Mouse (Mus musculus) MEL (cell line): Measurements from ENCODE around the gene Slc25a20. TPM values are rescaled to one million over a fixed set of nuclear protein-coding genes. Genes with fewer than 3 reads are reported as not detected.

Experiments used
- DNase-seq: peaks from one replicate; pipeline ENCODE4 v3.0.0; 2011; ENCODE audit warnings: low read depth, low spot score
- H3K27ac ChIP-seq: 2 replicates; pipeline ENCODE4 v1.5.1; 2012; ENCODE audit warnings: low read depth, mild to moderate bottlenecking, control low read depth, low read length, moderate library complexity; ENCODE audit not compliant: control insufficient read depth
- H3K27me3 ChIP-seq, 2 experiments: fragments of 150-350 bp in 1 of 2; sonication (generic) in 1 of 2; 2 replicates each; pipeline ENCODE4 v1.6.1; 2012; ENCODE audit warnings: low read length in 2 of 2, mild to moderate bottlenecking in 2 of 2, improper control_type of control experiment in 1 of 2, moderate library complexity in 1 of 2; ENCODE audit not compliant: insufficient read depth in 2 of 2, control insufficient read depth in 1 of 2
- H3K36me3 ChIP-seq, 2 experiments: 2 replicates each; pipeline ENCODE4 v1.6.1; 2012 to 2014; ENCODE audit warnings: low read length in 2 of 2, improper control_type of control experiment in 1 of 2, inconsistent platforms in 1 of 2, mild to moderate bottlenecking in 1 of 2; ENCODE audit not compliant: insufficient read depth in 2 of 2, control insufficient read depth in 1 of 2
- H3K4me1 ChIP-seq, 2 experiments: fragments of 150-350 bp in 1 of 2; sonication (generic) in 1 of 2; 2 replicates each; pipeline ENCODE4 v1.6.1; 2012; ENCODE audit warnings: low read length in 2 of 2, improper control_type of control experiment in 1 of 2, mild to moderate bottlenecking in 1 of 2; ENCODE audit not compliant: insufficient read depth in 2 of 2, control insufficient read depth in 1 of 2
- H3K4me3 ChIP-seq, 2 experiments: fragments of 150-350 bp in 1 of 2; sonication (generic) in 1 of 2; 2 replicates each; pipeline ENCODE4 v1.5.1; 2012; ENCODE audit warnings: low read depth in 2 of 2, low read length in 2 of 2, mild to moderate bottlenecking in 2 of 2, moderate library complexity in 2 of 2, control low read depth in 1 of 2, improper control_type of control experiment in 1 of 2; ENCODE audit not compliant: control insufficient read depth in 1 of 2, insufficient read depth in 1 of 2
- H3K79me2 ChIP-seq: 2 replicates; pipeline ENCODE4 v1.6.1; 2012; ENCODE audit warnings: mild to moderate bottlenecking, low read length, moderate library complexity; ENCODE audit not compliant: control insufficient read depth, poor library complexity, insufficient read depth
- H3K9ac ChIP-seq: 2 replicates; pipeline ENCODE4 v1.6.1; 2012; ENCODE audit warnings: low read depth, mild to moderate bottlenecking, control low read depth, low read length, moderate library complexity; ENCODE audit not compliant: control insufficient read depth, poor library complexity, severe bottlenecking
- H3K9me3 ChIP-seq: fragments of 150-350 bp; sonication (generic); replicated peaks from 2 replicates; pipeline ENCODE4 v1.6.1; 2012; ENCODE audit warnings: mild to moderate bottlenecking, low read length, improper control_type of control experiment, moderate library complexity; ENCODE audit not compliant: insufficient read depth
- BHLHE40 ChIP-seq: IDR thresholded peaks from 2 replicates; pipeline ENCODE4 v1.6.1; 2012; ENCODE audit warnings: low read depth, mild to moderate bottlenecking, inconsistent platforms, low read length, improper control_type of control experiment, borderline replicate concordance
- CHD1 ChIP-seq: IDR thresholded peaks from 2 replicates; pipeline ENCODE4 v1.6.1; 2012; ENCODE audit warnings: low read depth, mild to moderate bottlenecking, inconsistent platforms, low read length, improper control_type of control experiment
- CHD2 ChIP-seq: IDR thresholded peaks from 2 replicates; pipeline ENCODE4 v1.6.1; 2011; ENCODE audit warnings: low read length, improper control_type of control experiment
- E2F4 ChIP-seq: IDR thresholded peaks from 2 replicates; pipeline ENCODE4 v1.6.1; 2011; ENCODE audit warnings: low read depth, low read length, improper control_type of control experiment, borderline replicate concordance
- ELF1 ChIP-seq: IDR thresholded peaks from 2 replicates; pipeline ENCODE4 v1.6.1; 2014; ENCODE audit warnings: low read depth, mild to moderate bottlenecking, inconsistent platforms, low read length, improper control_type of control experiment, moderate library complexity
- EP300 ChIP-seq, 2 experiments: IDR thresholded peaks; 2 replicates each; pipeline ENCODE4 v1.6.1; 2011; ENCODE audit warnings: improper control_type of control experiment in 2 of 2, low read length in 2 of 2, low read depth in 1 of 2, mild to moderate bottlenecking in 1 of 2
- ETS1 ChIP-seq: IDR thresholded peaks from 2 replicates; pipeline ENCODE4 v1.6.1; 2012; ENCODE audit warnings: low read depth, mild to moderate bottlenecking, inconsistent platforms, low read length, improper control_type of control experiment, moderate library complexity
- MAFK ChIP-seq: IDR thresholded peaks from 2 replicates; pipeline ENCODE4 v1.6.1; 2011; ENCODE audit warnings: low read depth, mild to moderate bottlenecking, low read length, improper control_type of control experiment, borderline replicate concordance
- MAX ChIP-seq: IDR thresholded peaks from 2 replicates; pipeline ENCODE4 v1.6.1; 2011; ENCODE audit warnings: low read length, improper control_type of control experiment
- MAZ ChIP-seq: IDR thresholded peaks from 2 replicates; pipeline ENCODE4 v1.6.1; 2012; ENCODE audit warnings: low read depth, mild to moderate bottlenecking, inconsistent platforms, low read length, improper control_type of control experiment
- MXI1 ChIP-seq: IDR thresholded peaks from 2 replicates; pipeline ENCODE4 v1.6.1; 2011; ENCODE audit warnings: mild to moderate bottlenecking, low read depth, low read length, improper control_type of control experiment
- MYB ChIP-seq: IDR thresholded peaks from 2 replicates; pipeline ENCODE4 v1.6.1; 2011; ENCODE audit warnings: mild to moderate bottlenecking, low read depth, low read length, improper control_type of control experiment
- MYC ChIP-seq: IDR thresholded peaks from 2 replicates; pipeline ENCODE4 v1.6.1; 2011; ENCODE audit warnings: low read depth, mild to moderate bottlenecking, low read length, improper control_type of control experiment, moderate library complexity
- NRF1 ChIP-seq: IDR thresholded peaks from 2 replicates; pipeline ENCODE4 v1.6.1; 2014; ENCODE audit warnings: low read depth, mild to moderate bottlenecking, inconsistent platforms, low read length, improper control_type of control experiment, moderate library complexity; ENCODE audit not compliant: poor library complexity, insufficient read depth, severe bottlenecking
- POLR2A ChIP-seq, 2 experiments: IDR thresholded peaks; 2 replicates each; pipeline ENCODE4 v1.6.1; 2011 to 2012; ENCODE audit warnings: low read length in 2 of 2, mild to moderate bottlenecking in 2 of 2, control low read depth in 1 of 2, improper control_type of control experiment in 1 of 2, low read depth in 1 of 2, moderate library complexity in 1 of 2; ENCODE audit not compliant: control insufficient read depth in 1 of 2, insufficient read depth in 1 of 2, poor library complexity in 1 of 2
- POLR2AphosphoS2 ChIP-seq: IDR thresholded peaks from 2 replicates; pipeline ENCODE4 v1.6.1; 2011; ENCODE audit warnings: low read length, improper control_type of control experiment
- RAD21 ChIP-seq: IDR thresholded peaks from 2 replicates; pipeline ENCODE4 v1.6.1; 2011; ENCODE audit warnings: mild to moderate bottlenecking, low read depth, low read length, improper control_type of control experiment
- SIN3A ChIP-seq: IDR thresholded peaks from 2 replicates; pipeline ENCODE4 v1.6.1; 2012; ENCODE audit warnings: low read length, improper control_type of control experiment, inconsistent platforms
- TBP ChIP-seq: IDR thresholded peaks from 2 replicates; pipeline ENCODE4 v1.8.0; 2011; ENCODE audit warnings: low read depth, low read length, improper control_type of control experiment
- USF1 ChIP-seq: IDR thresholded peaks from 2 replicates; pipeline ENCODE4 v1.6.1; 2014; ENCODE audit warnings: low read depth, mild to moderate bottlenecking, inconsistent platforms, low read length, improper control_type of control experiment, moderate library complexity
- ZNF384 ChIP-seq: IDR thresholded peaks from 2 replicates; pipeline ENCODE4 v1.6.1; 2012; ENCODE audit warnings: low read depth, mild to moderate bottlenecking, inconsistent platforms, low read length, improper control_type of control experiment
- polyA plus RNA-seq, 2 experiments: library from polyadenylated mRNA; stranded (reverse) in 1 of 2; unstranded in 1 of 2; fragments of >175 nt in 1 of 2; fragments of >200 nt in 1 of 2; gene quantifications; 2 replicates each; pipeline versions ENCODE4 v1.2.1 to v1.2.4; 2012; ENCODE audit warnings: low replicate concordance in 2 of 2, low read depth in 1 of 2; ENCODE audit not compliant: insufficient read length in 2 of 2, insufficient read depth in 1 of 2, missing spikeins in 1 of 2
- total RNA-seq: library from RNA; depleted of rRNA; stranded (reverse); fragments of 300-350 nt; gene quantifications from 2 replicates; pipeline ENCODE4 v1.2.3, GENCODE M21; 2012

Slc25a20 gene
- total and polyA plus RNA-seq, 3 experiments = 19.3 to 24.1 TPM; not detected in 1

DNA sequence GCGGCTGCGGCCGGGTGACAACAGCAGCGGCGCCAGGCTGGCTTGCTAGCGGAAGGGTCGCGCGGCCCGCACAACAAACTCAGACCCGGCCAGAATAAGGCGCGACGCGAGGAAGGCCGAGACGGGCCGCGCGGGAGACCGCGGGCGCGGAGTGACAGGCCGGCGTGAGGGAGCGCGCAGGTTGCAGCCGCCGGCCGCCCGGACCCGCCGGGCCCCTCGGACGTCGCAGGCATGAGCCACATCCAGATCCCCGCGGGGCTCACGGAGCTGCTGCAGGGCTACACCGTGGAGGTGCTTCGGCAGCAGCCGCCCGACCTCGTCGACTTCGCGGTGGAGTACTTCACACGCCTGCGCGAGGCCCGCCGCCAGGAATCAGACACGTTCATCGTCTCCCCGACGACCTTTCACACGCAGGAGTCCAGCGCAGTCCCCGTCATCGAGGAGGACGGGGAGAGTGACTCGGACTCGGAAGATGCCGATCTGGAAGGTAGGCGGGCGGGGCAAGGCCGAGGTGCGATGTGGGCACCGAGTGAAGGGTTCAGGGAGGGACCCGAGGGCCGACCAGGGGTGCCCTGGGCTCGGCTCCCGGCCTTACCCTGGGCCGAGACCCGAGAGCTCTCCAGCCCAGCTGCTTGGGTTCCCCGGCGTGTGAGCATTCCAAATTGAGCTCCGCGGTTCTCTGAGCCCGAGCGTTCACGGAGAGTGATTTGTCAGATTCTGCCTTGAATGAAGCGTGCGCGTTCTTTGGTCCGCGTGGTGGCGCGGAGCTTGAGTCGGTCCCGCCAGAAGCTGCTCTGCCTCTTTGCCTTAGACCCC is 30.5 kb downstream of the Slc25a20 start:
- Histone ChIP-seq H3K36me3 (peaks cover 3 to 24% of the 10 kb centered on the region in 2 experiments), H3K4me3 (peak overlapping the region; percentile 81 to 86), H3K4me1 (peaks cover 7% of the 10 kb centered on the region in 2 experiments), H3K27ac (peak overlapping the region; percentile 8), H3K9ac (peak overlapping the region; percentile 92), H3K27me3 (no peaks in the 10 kb centered on the region), H3K79me2 (peaks cover 36% of the 10 kb centered on the region), H3K9me3 (no peaks in the 10 kb centered on the region)
- TF ChIP-seq USF1 (0 out of 2 replicates have a peak, but pooled peaks have one; percentile 10), SIN3A (0 out of 2 replicates have a peak, but pooled peaks have one; percentile 51), E2F4 (0 out of 2 replicates have a peak, but pooled peaks have one; percentile 9), ETS1 (0 out of 2 replicates have a peak, but pooled peaks have one; percentile 3), MYC (peak; percentile 37; the same call in 1 of the 2 replicates), ZNF384 (no peak), MXI1 (peak; percentile 82), BHLHE40 (no peak), POLR2A (IDR thresholded peaks at IDR 0.05; ENCODE audit: control insufficient read depth in 1 of 2, insufficient read depth in 1 of 2, low read depth in 1 of 2, low read length in 2 of 2, poor library complexity in 1 of 2) (peak in 1 of 2 experiments; percentile 90; a peak in 2 of 4 replicates), NRF1 (peak; percentile 69)
- DNase-seq = peak; percentile 81

DNA sequence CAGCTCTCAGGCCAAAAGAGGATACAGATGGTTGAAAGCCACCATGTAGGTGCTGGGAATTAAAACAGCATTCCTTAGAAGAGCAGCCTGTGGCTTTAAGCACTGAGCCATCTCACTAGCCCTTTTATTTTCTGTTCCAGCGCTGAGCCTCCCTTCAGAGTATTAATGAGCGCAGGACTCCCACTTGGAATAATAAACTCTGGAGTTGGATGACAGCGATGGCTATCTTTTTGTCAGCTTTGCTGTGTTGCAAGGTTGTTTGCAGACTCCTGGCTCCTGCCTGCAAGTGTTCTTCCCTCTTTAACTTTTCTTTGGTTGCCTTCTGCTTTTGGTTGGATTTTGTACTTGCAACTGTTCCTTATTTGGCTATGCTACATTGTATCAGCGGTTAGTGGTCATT is 32.1 kb downstream of the Slc25a20 start:
- DNase-seq = peak; percentile 31
- no peaks in the 10 kb centered on the region for H3K9me3 ChIP-seq
- H3K27me3 ChIP-seq = no peaks in the 10 kb centered on the region
- no peak for TF ChIP-seq USF1
- no peak for TF ChIP-seq TBP
- no peak for TF ChIP-seq CHD2
- no peak for TF ChIP-seq MAZ
- TF ChIP-seq RAD21 = no peak
- TF ChIP-seq MYB = no peak
- no peak for TF ChIP-seq MAX
- no peak for TF ChIP-seq EP300 (IDR thresholded peaks at IDR 0.05; ENCODE audit: low read depth in 1 of 2, low read length in 2 of 2)
- TF ChIP-seq BHLHE40 = no peak
- TF ChIP-seq ELF1 = no peak
- no peak for TF ChIP-seq MYC
- TF ChIP-seq E2F4 = no peak
- TF ChIP-seq MAFK = no peak
- TF ChIP-seq CHD1 = no peak
- TF ChIP-seq POLR2AphosphoS2 = no peak
- peaks cover 7 to 24% of the 10 kb centered on the region in 2 experiments for H3K36me3 ChIP-seq
- peaks cover 42% of the 10 kb centered on the region for H3K79me2 ChIP-seq
- H3K4me1 ChIP-seq = peaks cover 7% of the 10 kb centered on the region in 2 experiments
- peak overlapping the region; percentile 81 to 86; a peak in 3 of 4 replicates for H3K4me3 ChIP-seq
- no peak overlapping the region for H3K9ac ChIP-seq
- H3K27ac ChIP-seq = no peak overlapping the region
